Mouse (Mus musculus) adrenal gland, postnatal 10 days (tissue): ENCODE measurements around the gene Dgkq. TPM values are rescaled to one million over a fixed set of nuclear protein-coding genes. Genes with fewer than 3 reads are reported as not detected.

Experiments
- DNase-seq: peaks from one replicate; pipeline ENCODE4 v3.0.0; 2021; ENCODE audit warnings: mixed read lengths
- total RNA-seq, 2 experiments: library from RNA; stranded (reverse); gene quantifications; 2 replicates each; pipeline ENCODE4 v1.2.3; 2021

Dgkq gene
- total RNA-seq, 2 experiments from 2014 or later = 16.7 to 23.7 TPM

- no peak for DNase-seq
Observed at GRCm38 (mm10) chr5:108599923-108600322, 69.5 kb downstream of the Dgkq start.

Other genes starting within 250 kb of the Dgkq start
- 100 to 1,000 TPM; 786 to 795 TPM for gene Atp5k, start 235.2 kb downstream of the Dgkq start, total RNA-seq
- gene Mfsd7a, start 220.8 kb downstream of the Dgkq start, total RNA-seq = 1 to 10 TPM; 1.1 to 1.9 TPM
- gene Pcgf3, start 208.4 kb downstream of the Dgkq start, total RNA-seq = 10 to 100 TPM; 42.6 to 49.1 TPM
- 10 to 100 TPM in 1 of 2 experiments, 1 to 10 TPM in 1; 7.1 to 13.8 TPM for gene Cplx1, start 119.6 kb downstream of the Dgkq start, total RNA-seq
- gene Gak, start 39.9 kb downstream of the Dgkq start, total RNA-seq = 10 to 100 TPM; 65.8 to 74.6 TPM
- gene Tmem175, start 39.9 kb downstream of the Dgkq start, total RNA-seq = 10 to 100 TPM; 20.3 to 22.8 TPM
- gene Idua, start 9.3 kb downstream of the Dgkq start, total RNA-seq = 10 to 100 TPM in 1 of 2 experiments, 1 to 10 TPM in 1; 9.0 to 15.2 TPM
- 10 to 100 TPM in 1 of 2 experiments, 1 to 10 TPM in 1; 5.7 to 11.4 TPM for gene Slc26a1, start 5.9 kb upstream of the Dgkq start, total RNA-seq
- 10 to 100 TPM; 42.5 to 52.7 TPM for gene Fgfrl1, start 22.7 kb upstream of the Dgkq start, total RNA-seq
- not detected for gene Rnf212, start 105.3 kb upstream of the Dgkq start, total RNA-seq
- not detected for gene Tmed11, start 125.7 kb upstream of the Dgkq start, total RNA-seq
- gene Vmn2r8, start 139.2 kb upstream of the Dgkq start, total RNA-seq = not detected
- not detected for gene Vmn2r9, start 182.9 kb upstream of the Dgkq start, total RNA-seq